Mouse (Mus musculus) liver, embryonic 12.5 days (tissue): ENCODE measurements around the gene Cd55b. TPM values are rescaled to one million over a fixed set of nuclear protein-coding genes. Genes with fewer than 3 reads are reported as not detected.

Experiments used
- polyA plus RNA-seq: library from polyadenylated mRNA; unstranded; fragments of >200 nt; fragmentation: Nextera tagmentation; extraction: Ambion mirVana; gene quantifications from 2 replicates; pipeline ENCODE4 v1.2.1, GENCODE M21; 2016

Cd55b gene
- polyA plus RNA-seq, 1 experiment from 2014 or later, result 0.14 TPM

Other genes with a start within 250 kb of the Cd55b start
- gene Cd55, start 39.7 kb upstream of the Cd55b start, polyA plus RNA-seq, result 23.7 and 26.2 TPM in 2 replicates
- gene Zp3r, start 206.6 kb upstream of the Cd55b start, polyA plus RNA-seq, result not detected in 2 replicates
- 0.35 and 0.38 TPM in 2 replicates for gene C4bp, start 238.6 kb upstream of the Cd55b start, polyA plus RNA-seq